Mouse (Mus musculus): ENCODE results near the gene Tjp2.

Tjp2 gene

DNA sequence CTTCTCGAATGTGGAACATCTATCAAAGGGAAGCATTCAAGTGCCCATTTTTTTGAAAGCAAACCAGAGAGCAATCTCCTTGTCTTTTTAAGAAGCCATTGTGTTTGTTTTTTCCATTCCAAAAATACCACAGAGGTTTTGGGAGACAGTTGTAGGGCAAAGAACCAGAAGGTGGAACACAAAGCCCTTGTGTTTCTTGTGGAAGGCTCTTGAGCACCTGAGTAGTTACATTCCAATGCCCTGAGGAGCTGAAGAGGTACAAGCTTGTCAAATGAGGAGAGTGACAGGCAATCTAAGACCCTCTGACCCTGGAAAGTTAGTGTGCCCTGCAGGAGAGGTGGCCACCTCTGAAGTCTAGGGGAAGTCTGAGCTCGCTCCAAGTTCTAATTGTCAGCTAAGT lies 174.3 kb downstream of the Tjp2 start:
- no peak for DNase-seq

DNA sequence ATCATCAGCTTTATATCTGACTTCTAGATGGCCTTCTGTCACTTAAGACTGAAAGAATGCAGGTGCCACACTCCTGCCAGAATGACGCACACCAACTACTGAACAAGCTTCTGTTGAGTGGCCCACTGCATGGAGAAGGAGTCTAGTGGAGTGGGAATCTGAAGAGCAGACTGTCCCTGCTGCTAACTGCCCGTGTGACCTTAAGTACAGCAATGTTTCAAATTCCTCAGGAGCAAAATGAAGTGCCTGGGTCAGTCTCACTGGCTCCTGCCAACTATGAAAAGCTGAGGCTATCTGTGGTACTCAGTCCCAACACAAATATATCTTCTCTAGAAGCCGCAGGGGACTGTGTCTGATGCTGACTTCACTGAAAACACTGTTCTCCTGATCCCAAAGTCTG lies 175.5 kb downstream of the Tjp2 start:
- peak; percentile 64 for DNase-seq

GRCm38 (mm10) chr19:24046395-24046993 lies 178.3 kb downstream of the Tjp2 start:
- DNase-seq, result peak; percentile 78
